Mouse (Mus musculus) MEL (cell line): ENCODE measurements around the gene Gtpbp4.
"Not testable (repeated sequence)": the region's sequence is repeated elsewhere in the genome, so short reads cannot be mapped to it uniquely, and the experiment has no call there.

Source experiments
- BHLHE40 ChIP-seq: IDR thresholded peaks from 2 replicates; pipeline ENCODE4 v1.6.1; 2012; ENCODE audit warnings: low read depth, mild to moderate bottlenecking, inconsistent platforms, low read length, improper control_type of control experiment, borderline replicate concordance
- CTCF ChIP-seq, 3 experiments: IDR thresholded peaks in 2 of 3; conservative IDR thresholded peaks in 1 of 3; 2 replicates each; pipeline ENCODE4 v1.5.1; 2011 to 2012; ENCODE audit warnings: low read length in 3 of 3, low read depth in 2 of 3, mild to moderate bottlenecking in 2 of 3, improper control_type of control experiment in 1 of 3, inconsistent platforms in 1 of 3, mixed read lengths in 1 of 3, moderate library complexity in 1 of 3; ENCODE audit not compliant: control insufficient read depth in 1 of 3, insufficient read depth in 1 of 3, poor library complexity in 1 of 3, severe bottlenecking in 1 of 3
- EP300 ChIP-seq, 2 experiments: IDR thresholded peaks; 2 replicates each; pipeline ENCODE4 v1.6.1; 2011; ENCODE audit warnings: improper control_type of control experiment in 2 of 2, low read length in 2 of 2, low read depth in 1 of 2, mild to moderate bottlenecking in 1 of 2
- ETS1 ChIP-seq: IDR thresholded peaks from 2 replicates; pipeline ENCODE4 v1.6.1; 2012; ENCODE audit warnings: low read depth, mild to moderate bottlenecking, inconsistent platforms, low read length, improper control_type of control experiment, moderate library complexity
- GABPA ChIP-seq: IDR thresholded peaks from 2 replicates; pipeline ENCODE4 v1.6.1; 2012; ENCODE audit warnings: low read depth, mild to moderate bottlenecking, inconsistent platforms, low read length, improper control_type of control experiment, moderate library complexity
- GATA1 ChIP-seq: IDR thresholded peaks from 2 replicates; pipeline ENCODE4 v1.6.1; 2011; ENCODE audit warnings: low read depth, low read length, improper control_type of control experiment
- HCFC1 ChIP-seq: IDR thresholded peaks from 2 replicates; pipeline ENCODE4 v1.6.1; 2012; ENCODE audit warnings: low read depth, mild to moderate bottlenecking, inconsistent platforms, low read length, improper control_type of control experiment, moderate library complexity
- KAT2A ChIP-seq: conservative IDR thresholded peaks from 2 replicates; pipeline ENCODE4 v1.6.1; 2012; ENCODE audit warnings: low read depth, low read length, improper control_type of control experiment, inconsistent platforms
- POLR2A ChIP-seq, 2 experiments: IDR thresholded peaks; 2 replicates each; pipeline ENCODE4 v1.6.1; 2011 to 2012; ENCODE audit warnings: low read length in 2 of 2, mild to moderate bottlenecking in 2 of 2, control low read depth in 1 of 2, improper control_type of control experiment in 1 of 2, low read depth in 1 of 2, moderate library complexity in 1 of 2; ENCODE audit not compliant: control insufficient read depth in 1 of 2, insufficient read depth in 1 of 2, poor library complexity in 1 of 2
- POLR2AphosphoS2 ChIP-seq: IDR thresholded peaks from 2 replicates; pipeline ENCODE4 v1.6.1; 2011; ENCODE audit warnings: low read length, improper control_type of control experiment

- TF ChIP-seq EP300 (IDR thresholded peaks at IDR 0.05; ENCODE audit: low read depth in 1 of 2, low read length in 2 of 2); CTCF (IDR thresholded peaks at IDR 0.05 in 2 of 3, conservative IDR thresholded peaks at IDR 0.05 in 1 of 3; ENCODE audit: control insufficient read depth in 1 of 3, insufficient read depth in 1 of 3, low read depth in 2 of 3, low read length in 3 of 3, poor library complexity in 1 of 3, severe bottlenecking in 1 of 3); BHLHE40; GATA1; POLR2A (IDR thresholded peaks at IDR 0.05; ENCODE audit: control insufficient read depth in 1 of 2, insufficient read depth in 1 of 2, low read depth in 1 of 2, low read length in 2 of 2, poor library complexity in 1 of 2); ETS1; HCFC1; GABPA; KAT2A; POLR2AphosphoS2: not testable (repeated sequence)
Observed at GRCm38 (mm10) chr13:8955127-8955526, 40.8 kb downstream of the Gtpbp4 start.
